Mouse (Mus musculus): ENCODE results near the gene Ptpn21. TPM values are rescaled to one million over a fixed set of nuclear protein-coding genes. Genes with fewer than 3 reads are reported as not detected.

The Ptpn21 gene
- total RNA-seq, 1 experiment from 2014 or later = 6.1 TPM

DNA sequence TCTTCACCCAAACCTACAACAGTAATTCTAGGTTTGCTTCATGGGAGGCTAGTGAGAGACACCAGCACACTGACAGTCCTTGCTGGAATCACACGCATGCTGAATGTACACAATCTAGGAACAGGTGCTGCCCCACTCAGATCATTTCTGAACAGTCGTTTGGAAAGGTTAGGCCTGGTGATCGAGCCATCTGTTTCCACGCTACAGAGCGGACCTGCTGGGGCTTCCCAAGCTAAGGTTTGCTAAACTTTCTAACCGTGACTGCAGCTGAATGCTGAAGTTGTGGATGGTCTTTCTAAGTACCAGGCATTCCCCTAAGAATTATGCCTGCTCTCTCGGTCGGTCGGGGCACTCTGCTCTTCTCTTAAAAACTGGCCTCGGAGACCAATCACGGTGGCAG is 6.5 kb downstream of the Ptpn21 start:
- ATAC-seq (replicated peaks in 1 of 2; ENCODE audit: insufficient read depth in 1 of 2, low FRiP score in 2 of 2, low TSS enrichment in 1 of 2, low read depth in 1 of 2, poor library complexity in 2 of 2, severe bottlenecking in 2 of 2) = no peak

DNA sequence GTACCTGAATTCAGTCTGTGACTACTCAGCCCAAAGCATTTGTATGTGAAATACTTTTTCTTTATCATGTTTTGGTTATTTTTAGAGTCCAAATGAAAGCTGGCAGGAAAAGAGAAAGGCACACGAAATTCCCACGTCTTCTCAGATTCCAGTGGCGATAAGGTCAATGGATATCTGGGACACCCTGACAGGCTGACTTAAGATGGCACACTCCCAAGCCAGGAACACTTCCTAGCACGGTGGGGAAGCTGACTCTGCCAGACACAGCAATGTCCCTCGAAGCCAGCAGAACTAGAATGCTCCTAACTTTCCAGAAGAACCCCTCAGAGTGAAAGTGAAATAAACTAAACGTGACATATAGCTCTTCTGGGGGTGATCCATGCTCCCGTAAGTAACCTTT is 10.0 kb downstream of the Ptpn21 start:
- ATAC-seq (replicated peaks in 1 of 2; ENCODE audit: insufficient read depth in 1 of 2, low FRiP score in 2 of 2, low TSS enrichment in 1 of 2, low read depth in 1 of 2, poor library complexity in 2 of 2, severe bottlenecking in 2 of 2) = no peak

DNA sequence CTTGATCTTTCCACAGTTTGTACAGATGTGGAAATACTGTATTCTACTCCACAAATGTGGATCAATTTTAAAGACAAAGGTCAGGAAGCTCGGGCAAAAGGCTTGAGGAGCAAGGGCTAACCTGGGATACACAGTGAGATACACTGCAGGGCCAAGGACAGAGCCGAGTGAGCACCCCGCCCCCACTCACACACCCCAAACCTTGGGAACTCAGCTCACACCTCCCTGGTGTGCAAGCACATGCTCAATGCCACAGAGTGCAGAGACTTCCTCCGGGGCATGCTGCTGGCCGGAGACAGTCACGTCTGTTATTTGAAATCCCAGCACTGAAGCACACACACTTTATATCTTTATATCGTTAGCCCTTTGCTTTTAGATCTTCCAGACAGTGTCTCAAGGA is 11.1 kb downstream of the Ptpn21 start:
- ATAC-seq (replicated peaks in 1 of 2; ENCODE audit: insufficient read depth in 1 of 2, low FRiP score in 2 of 2, low TSS enrichment in 1 of 2, low read depth in 1 of 2, poor library complexity in 2 of 2, severe bottlenecking in 2 of 2) = no peak

DNA sequence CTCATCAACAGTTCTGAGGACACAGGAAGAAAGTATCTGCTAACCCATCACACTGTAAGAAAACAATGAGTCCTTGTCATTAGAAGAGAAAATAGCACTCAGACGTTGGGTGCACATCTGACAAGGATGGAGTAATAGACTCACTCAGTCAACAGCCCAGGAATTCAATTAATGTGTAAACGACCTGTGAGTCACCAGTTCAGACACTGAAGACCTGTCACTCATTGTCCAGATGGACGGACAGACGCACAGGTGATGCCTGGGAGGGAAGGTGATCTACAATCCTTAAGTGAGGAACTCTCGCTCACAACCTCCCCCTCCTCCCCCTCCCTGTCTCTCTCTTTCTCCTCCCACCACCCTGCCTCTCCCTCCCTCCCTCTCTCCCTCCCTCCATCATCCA is 12.2 kb downstream of the Ptpn21 start:
- ATAC-seq (replicated peaks in 1 of 2; ENCODE audit: insufficient read depth in 1 of 2, low FRiP score in 2 of 2, low TSS enrichment in 1 of 2, low read depth in 1 of 2, poor library complexity in 2 of 2, severe bottlenecking in 2 of 2) = no peak

DNA sequence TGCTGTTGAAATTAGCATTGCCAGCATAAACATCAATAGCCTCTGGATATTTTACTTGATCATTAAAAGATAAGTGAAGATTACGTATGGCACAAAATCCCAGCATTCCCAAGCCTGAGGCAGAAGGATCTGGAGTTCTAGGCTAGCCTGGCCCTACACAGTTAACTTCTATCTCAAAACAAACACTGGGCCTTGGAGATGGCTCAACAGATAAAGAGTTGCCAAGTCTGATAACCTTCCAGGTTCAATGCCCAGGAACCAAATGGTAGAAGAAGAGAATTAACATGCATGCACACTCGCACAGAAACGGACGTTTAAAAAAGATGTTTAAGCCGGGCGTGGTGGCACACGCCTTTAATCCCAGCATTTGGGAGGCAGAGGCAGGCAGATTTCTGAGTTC is 13.0 kb downstream of the Ptpn21 start:
- ATAC-seq (replicated peaks in 1 of 2; ENCODE audit: insufficient read depth in 1 of 2, low FRiP score in 2 of 2, low TSS enrichment in 1 of 2, low read depth in 1 of 2, poor library complexity in 2 of 2, severe bottlenecking in 2 of 2) = no peak

DNA sequence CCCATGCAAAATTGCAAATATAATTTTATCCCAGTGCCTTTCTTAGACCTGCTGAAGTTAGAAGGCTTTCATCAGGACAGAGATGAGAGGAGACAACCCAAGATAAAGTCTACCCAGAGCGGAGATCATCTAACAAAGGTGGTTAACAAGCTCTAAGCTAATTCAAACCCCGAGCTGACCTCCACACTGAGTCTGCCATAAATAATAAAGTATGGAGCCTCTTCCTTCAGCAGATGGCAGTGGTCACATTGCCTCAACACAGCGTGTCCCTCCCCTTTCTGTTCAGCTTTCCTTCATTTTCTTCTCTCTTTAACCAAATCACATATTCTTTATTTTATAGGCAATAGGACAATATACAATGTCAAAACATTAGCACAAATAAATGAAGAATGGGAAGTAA is 16.2 kb downstream of the Ptpn21 start:
- no peak for ATAC-seq (replicated peaks in 1 of 2; ENCODE audit: insufficient read depth in 1 of 2, low FRiP score in 2 of 2, low TSS enrichment in 1 of 2, low read depth in 1 of 2, poor library complexity in 2 of 2, severe bottlenecking in 2 of 2)

DNA sequence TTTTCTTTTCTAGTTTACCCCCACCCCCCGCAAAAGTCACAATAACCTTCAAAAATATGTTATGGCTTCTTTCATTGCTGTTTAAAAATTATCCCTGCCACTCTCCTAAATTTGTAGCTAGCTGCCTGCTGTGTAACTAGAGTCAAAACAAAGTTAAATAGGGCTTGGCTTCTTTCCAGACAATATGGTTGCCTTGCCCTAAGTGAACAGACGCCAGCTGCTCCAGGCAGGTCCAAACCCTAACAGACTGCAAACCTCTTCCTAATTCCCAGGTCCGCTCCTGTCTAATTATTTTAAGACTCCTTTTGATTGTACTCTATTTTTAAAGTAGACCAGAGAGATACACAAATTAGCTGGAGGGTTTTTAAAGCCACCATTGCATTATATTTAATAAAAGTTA is 16.6 kb downstream of the Ptpn21 start:
- ATAC-seq (replicated peaks in 1 of 2; ENCODE audit: insufficient read depth in 1 of 2, low FRiP score in 2 of 2, low TSS enrichment in 1 of 2, low read depth in 1 of 2, poor library complexity in 2 of 2, severe bottlenecking in 2 of 2) = no peak

DNA sequence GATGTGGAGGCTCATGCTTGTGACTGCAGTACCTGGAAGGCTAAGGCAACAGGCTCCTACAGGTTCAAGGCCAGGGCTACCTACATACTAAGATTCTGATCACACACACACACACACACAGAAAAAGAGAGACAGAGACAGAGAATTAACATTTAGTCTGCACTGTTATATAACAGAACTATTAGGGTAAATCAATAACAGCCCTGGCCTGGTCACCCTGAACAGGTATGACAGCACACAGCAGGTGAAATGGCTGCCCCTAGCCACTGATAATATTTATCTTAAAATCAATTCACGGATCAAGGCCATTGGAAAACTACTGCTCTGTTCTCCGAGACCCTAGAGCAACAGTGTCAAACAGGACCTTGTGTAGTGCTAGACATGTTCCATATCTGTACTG is 21.1 kb downstream of the Ptpn21 start:
- ATAC-seq (replicated peaks in 1 of 2; ENCODE audit: insufficient read depth in 1 of 2, low FRiP score in 2 of 2, low TSS enrichment in 1 of 2, low read depth in 1 of 2, poor library complexity in 2 of 2, severe bottlenecking in 2 of 2) = no peak

DNA sequence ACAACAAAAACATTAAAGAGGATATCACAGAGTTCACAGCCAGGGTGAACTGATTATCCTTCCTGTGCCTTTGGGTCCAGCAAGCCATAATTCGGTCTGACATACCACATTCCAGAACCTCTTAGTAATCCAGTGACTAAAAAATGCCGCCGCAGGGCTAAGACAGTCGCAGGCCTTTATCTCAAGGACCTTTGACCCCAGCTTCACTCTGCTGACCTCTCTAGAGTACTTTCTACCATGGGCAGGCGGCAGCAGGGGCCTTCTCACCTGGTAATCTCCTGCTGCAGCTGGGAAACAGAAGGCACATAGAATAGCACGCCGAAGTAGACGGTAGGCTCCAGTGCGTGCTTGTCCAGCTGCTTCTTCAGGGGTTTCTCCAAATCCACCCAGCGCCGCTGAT is 22.4 kb downstream of the Ptpn21 start:
- no peak for ATAC-seq (replicated peaks in 1 of 2; ENCODE audit: insufficient read depth in 1 of 2, low FRiP score in 2 of 2, low TSS enrichment in 1 of 2, low read depth in 1 of 2, poor library complexity in 2 of 2, severe bottlenecking in 2 of 2)

DNA sequence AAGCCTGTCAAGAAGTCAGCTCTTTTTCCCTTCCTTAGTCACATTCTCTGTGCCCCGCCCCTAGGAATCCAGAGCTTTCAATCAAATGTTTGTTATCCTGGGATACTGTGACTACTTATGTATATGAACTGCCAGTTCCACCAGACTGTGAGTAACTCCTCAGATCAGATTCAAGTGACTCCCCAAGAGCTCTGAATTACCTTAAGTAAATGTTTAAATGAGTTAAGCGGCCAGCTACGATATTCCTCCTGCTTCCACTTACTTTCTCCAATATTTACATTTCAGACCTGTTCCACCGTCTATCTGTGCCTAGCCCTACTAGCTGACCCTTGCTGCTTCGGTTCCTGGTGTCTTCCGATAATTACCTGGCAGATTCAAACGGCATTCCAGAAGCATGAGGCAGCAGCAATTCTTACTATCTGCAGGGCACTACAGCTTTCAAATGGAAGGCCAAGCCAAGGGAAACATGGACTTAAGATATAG is 23.5 kb downstream of the Ptpn21 start:
- no peak for ATAC-seq (replicated peaks in 1 of 2; ENCODE audit: insufficient read depth in 1 of 2, low FRiP score in 2 of 2, low TSS enrichment in 1 of 2, low read depth in 1 of 2, poor library complexity in 2 of 2, severe bottlenecking in 2 of 2)

DNA sequence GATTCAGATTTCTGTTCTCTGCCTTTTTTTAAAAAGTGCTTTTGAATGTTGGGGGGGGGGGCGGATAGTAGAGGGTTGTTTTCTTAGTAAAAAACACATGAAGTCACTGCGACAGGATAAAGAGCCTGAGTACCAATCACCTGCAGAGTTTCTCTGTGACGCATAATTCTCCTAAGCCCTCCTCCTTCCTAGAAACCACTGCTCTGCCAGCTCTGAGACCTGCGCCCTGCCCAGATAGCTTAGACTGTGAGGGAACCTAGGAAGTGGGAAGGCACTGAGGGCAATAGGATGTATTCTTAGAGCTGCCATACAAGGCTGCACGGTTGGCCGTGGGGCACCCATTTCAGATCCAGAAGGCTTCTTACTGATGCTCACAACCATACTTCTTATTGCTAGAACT is 24.4 kb downstream of the Ptpn21 start:
- ATAC-seq (replicated peaks in 1 of 2; ENCODE audit: insufficient read depth in 1 of 2, low FRiP score in 2 of 2, low TSS enrichment in 1 of 2, low read depth in 1 of 2, poor library complexity in 2 of 2, severe bottlenecking in 2 of 2) = no peak

DNA sequence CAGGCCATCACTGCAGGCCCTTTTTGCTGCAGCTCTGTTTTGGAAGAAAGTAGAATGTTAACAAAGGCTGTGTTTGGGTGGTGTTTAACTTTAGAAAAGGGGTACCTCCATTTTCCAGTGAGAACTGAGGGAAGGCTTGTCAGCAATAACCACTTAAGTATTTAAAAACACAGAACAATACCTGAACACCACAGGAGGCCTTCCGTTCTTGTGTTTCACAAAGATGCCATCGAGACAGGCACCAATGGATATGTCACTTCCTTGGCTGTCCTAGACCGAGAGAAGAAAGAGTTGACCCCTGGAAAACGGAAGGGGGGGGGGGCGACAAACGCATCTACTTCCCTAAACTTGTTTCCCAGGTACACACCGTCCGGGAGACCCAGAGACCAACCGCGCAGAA is 33.2 kb downstream of the Ptpn21 start:
- ATAC-seq (replicated peaks in 1 of 2; ENCODE audit: insufficient read depth in 1 of 2, low FRiP score in 2 of 2, low TSS enrichment in 1 of 2, low read depth in 1 of 2, poor library complexity in 2 of 2, severe bottlenecking in 2 of 2) = peak; percentile 8 to 34; a peak in 2 of 4 replicates

DNA sequence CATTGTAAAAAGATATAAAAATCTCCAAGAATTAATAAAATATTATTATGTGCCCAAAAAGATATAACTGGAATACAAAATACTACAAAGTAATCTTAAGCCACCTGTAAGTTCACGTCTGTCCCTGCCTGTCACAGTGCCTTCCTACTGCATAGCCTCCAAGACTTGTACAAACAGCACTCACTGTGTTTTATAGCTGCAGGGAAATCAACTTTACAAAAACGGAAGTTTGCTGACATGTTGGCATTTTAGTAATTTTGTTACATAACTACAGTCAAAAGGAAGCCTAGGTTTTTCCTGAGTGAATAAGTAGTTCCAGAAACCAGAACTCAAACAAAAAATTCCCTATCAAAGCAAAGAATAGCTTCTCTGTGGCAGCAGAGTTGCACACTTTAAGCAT is 33.7 kb downstream of the Ptpn21 start:
- peak; percentile 68 to 73 for ATAC-seq (replicated peaks in 1 of 2; ENCODE audit: insufficient read depth in 1 of 2, low FRiP score in 2 of 2, low TSS enrichment in 1 of 2, low read depth in 1 of 2, poor library complexity in 2 of 2, severe bottlenecking in 2 of 2)

DNA sequence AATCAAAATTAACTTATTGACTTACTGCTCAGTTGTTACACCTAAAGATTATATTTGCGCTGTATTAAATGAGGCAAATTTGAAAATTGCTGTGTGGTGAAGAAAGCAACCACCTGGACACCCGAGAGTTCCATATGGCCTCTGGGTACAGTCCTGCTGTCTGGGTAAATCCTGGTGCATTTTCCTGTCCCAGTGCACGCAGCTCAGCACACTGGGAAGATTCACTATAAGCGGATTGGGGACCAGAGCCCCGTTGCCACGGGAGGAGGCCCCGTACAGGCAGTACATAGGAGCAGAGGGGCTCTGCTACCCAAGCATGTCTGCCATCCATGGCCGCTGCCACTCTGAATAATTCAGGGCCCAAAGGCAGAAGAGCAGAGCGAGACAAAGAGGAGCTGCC is 35.6 kb downstream of the Ptpn21 start:
- no peak for ATAC-seq (replicated peaks in 1 of 2; ENCODE audit: insufficient read depth in 1 of 2, low FRiP score in 2 of 2, low TSS enrichment in 1 of 2, low read depth in 1 of 2, poor library complexity in 2 of 2, severe bottlenecking in 2 of 2)

DNA sequence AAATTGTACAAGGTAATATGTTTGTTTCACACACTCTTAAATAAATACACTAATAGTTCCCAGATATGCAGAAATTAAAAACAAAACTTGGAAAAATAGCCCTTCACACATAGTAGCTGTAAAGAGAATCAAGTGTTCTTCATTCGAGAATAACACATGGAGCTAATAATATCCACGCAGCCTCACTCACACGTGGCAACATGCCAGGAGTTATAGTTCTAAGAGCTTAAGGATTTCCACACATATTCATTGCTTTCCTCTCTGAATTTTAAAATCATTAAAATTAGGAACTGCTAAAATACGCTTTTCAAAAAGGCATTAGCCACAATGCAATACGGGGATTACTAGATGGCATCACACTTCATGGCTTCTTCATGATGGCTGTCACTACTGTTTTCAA is 40.0 kb downstream of the Ptpn21 start:
- no peak for ATAC-seq (replicated peaks in 1 of 2; ENCODE audit: insufficient read depth in 1 of 2, low FRiP score in 2 of 2, low TSS enrichment in 1 of 2, low read depth in 1 of 2, poor library complexity in 2 of 2, severe bottlenecking in 2 of 2)

DNA sequence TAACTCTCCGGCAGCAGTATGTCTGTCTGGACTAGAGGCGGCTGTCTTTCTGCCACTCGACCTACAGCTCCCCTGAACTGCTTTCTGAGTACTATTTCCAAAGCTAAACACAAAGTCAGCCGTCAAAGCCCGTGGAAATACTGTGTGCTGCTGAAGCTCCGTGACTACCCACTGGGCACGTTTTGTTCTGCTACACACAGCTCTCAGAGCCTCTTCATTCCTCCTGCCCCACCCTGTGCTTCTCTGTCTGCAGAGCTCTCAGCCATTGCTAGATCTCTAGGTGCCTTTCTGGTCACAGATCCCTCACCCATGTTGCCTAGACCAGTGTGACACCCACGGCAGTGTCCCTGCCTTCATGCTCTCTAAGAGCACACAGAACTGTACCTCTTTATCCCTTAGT is 47.0 kb downstream of the Ptpn21 start:
- no peak for ATAC-seq (replicated peaks in 1 of 2; ENCODE audit: insufficient read depth in 1 of 2, low FRiP score in 2 of 2, low TSS enrichment in 1 of 2, low read depth in 1 of 2, poor library complexity in 2 of 2, severe bottlenecking in 2 of 2)

DNA sequence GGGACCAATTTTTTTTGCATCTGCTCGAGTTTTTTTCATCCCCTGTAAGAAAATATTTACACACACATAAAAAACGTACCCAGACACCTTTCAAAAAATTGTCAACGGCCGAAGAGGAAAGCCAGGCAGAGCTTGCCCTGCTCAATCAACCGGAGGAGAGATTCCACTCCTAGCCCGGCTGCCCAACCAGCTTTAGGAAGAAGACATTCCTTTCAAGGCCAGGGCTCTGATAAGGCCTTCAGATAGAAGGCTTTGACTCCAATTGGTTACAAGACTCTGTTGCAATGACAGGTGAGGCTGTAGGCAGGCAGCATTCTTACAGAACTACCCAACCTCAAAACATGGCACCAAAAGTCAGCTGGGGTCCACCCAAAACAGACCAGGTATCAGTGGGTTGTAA is 53.6 kb downstream of the Ptpn21 start:
- no peak for ATAC-seq (replicated peaks in 1 of 2; ENCODE audit: insufficient read depth in 1 of 2, low FRiP score in 2 of 2, low TSS enrichment in 1 of 2, low read depth in 1 of 2, poor library complexity in 2 of 2, severe bottlenecking in 2 of 2)

DNA sequence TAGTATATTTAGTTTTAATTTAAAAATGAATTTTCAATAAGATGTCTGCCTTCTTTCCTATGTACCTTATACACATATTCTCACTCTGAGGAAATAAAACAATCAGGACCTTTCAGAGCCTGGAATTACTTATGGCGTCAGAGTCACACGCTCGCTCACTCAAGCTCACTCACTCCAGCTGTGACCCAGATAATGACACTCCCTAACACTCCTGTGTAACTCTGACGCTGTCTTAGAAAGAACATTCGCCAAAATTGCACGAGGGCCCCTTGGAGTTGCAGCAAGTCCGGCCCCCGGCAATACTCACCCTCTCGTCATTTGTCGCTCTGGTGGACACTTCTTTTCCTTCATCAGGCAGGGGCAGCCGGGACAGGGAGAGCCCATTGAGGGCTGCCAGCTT is 54.0 kb downstream of the Ptpn21 start:
- no peak for ATAC-seq (replicated peaks in 1 of 2; ENCODE audit: insufficient read depth in 1 of 2, low FRiP score in 2 of 2, low TSS enrichment in 1 of 2, low read depth in 1 of 2, poor library complexity in 2 of 2, severe bottlenecking in 2 of 2)

DNA sequence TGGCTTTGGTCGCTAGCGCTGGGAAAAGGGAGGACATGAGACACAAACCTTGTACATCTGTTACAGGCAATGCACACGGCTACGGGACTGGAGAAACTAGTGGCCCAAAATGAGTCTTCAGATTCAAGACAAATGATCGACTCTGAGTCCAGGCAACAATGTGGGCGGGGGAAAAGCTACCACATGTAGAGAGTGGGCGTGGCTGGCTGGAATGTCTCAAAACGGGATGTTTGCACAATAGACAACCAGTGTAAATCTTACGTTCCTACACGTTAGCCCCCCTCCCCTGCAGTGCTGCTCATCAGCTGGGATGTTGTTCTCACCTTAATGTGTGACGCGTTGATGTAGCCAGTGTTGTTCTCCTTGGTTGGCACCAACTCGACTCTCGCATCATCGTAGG is 55.0 kb downstream of the Ptpn21 start:
- ATAC-seq (replicated peaks in 1 of 2; ENCODE audit: insufficient read depth in 1 of 2, low FRiP score in 2 of 2, low TSS enrichment in 1 of 2, low read depth in 1 of 2, poor library complexity in 2 of 2, severe bottlenecking in 2 of 2) = no peak

DNA sequence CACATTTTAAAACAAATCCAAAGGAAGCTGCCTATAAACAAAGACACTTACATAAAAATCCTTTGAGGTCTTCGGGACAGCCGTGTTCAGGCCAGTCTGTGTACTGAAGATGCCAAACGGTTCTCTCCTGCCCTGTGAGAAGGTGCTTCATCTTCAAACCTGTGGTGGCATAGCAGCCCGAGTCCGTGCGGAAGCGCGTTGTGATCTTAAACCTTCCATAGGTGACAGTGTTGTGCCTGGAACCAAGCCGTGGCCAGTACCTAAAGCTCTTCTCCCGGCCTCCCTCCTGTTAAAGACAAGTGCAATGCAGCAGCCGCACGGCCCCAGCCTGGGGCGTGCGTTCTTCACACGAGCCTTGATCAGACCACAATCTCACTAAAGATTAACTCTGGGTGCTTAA is 57.3 kb downstream of the Ptpn21 start:
- ATAC-seq (replicated peaks in 1 of 2; ENCODE audit: insufficient read depth in 1 of 2, low FRiP score in 2 of 2, low TSS enrichment in 1 of 2, low read depth in 1 of 2, poor library complexity in 2 of 2, severe bottlenecking in 2 of 2) = no peak
